Mouse (Mus musculus): Measurements from ENCODE around the gene Fbxw8. TPM values are rescaled to one million over a fixed set of nuclear protein-coding genes. Genes with fewer than 3 reads are reported as not detected.

Fbxw8 gene
- polyA plus RNA-seq, 1 experiment = 19.6 TPM

- no peak overlapping the region for H3K27ac ChIP-seq (ENCODE audit: control insufficient read depth, insufficient read depth, low read depth, low read length)
- TF ChIP-seq POLR2A (IDR thresholded peaks at IDR 0.05; ENCODE audit: control insufficient read depth, low read depth, low read length) (no peak), CTCF (IDR thresholded peaks at IDR 0.05; ENCODE audit: control insufficient read depth, insufficient read depth, insufficient replicate concordance, low read depth, low read length) (no peak)
- H3K36me3 ChIP-seq (ENCODE audit: control insufficient read depth, insufficient read depth, low read length) = no peaks in the 10 kb centered on the region
- peaks cover 24% of the 10 kb centered on the region for H3K4me1 ChIP-seq (ENCODE audit: control insufficient read depth, insufficient read depth, low read length)
- peaks cover 2% of the 10 kb centered on the region; the same call in 1 of the 2 replicates for H3K27me3 ChIP-seq (ENCODE audit: control insufficient read depth, insufficient read depth, low read length)
- H3K4me3 ChIP-seq (ENCODE audit: control insufficient read depth, low read depth, low read length) = no peak overlapping the region
Measured at GRCm38 (mm10) chr5:118029420-118029819, 125.8 kb downstream of the Fbxw8 start.

GRCm38 (mm10) chr5:118029035-118029408, 126.2 kb downstream of the Fbxw8 start:
- peaks cover 24% of the 10 kb centered on the region for H3K4me1 ChIP-seq (ENCODE audit: control insufficient read depth, insufficient read depth, low read length)
- H3K27me3 ChIP-seq (ENCODE audit: control insufficient read depth, insufficient read depth, low read length) = peaks cover 2% of the 10 kb centered on the region; the same call in 1 of the 2 replicates
- no peaks in the 10 kb centered on the region for H3K36me3 ChIP-seq (ENCODE audit: control insufficient read depth, insufficient read depth, low read length)
- H3K4me3 ChIP-seq (ENCODE audit: control insufficient read depth, low read depth, low read length) = no peak overlapping the region
- no peak overlapping the region for H3K27ac ChIP-seq (ENCODE audit: control insufficient read depth, insufficient read depth, low read depth, low read length)
- no peak for TF ChIP-seq POLR2A (IDR thresholded peaks at IDR 0.05; ENCODE audit: control insufficient read depth, low read depth, low read length)
- no peak for TF ChIP-seq CTCF (IDR thresholded peaks at IDR 0.05; ENCODE audit: control insufficient read depth, insufficient read depth, insufficient replicate concordance, low read depth, low read length)

GRCm38 (mm10) chr5:118028191-118029034, 126.9 kb downstream of the Fbxw8 start:
- Histone ChIP-seq H3K27ac (ENCODE audit: control insufficient read depth, insufficient read depth, low read depth, low read length) (no peak overlapping the region), H3K27me3 (ENCODE audit: control insufficient read depth, insufficient read depth, low read length) (peaks cover 2% of the 10 kb centered on the region; the same call in 1 of the 2 replicates), H3K4me1 (ENCODE audit: control insufficient read depth, insufficient read depth, low read length) (peaks cover 24% of the 10 kb centered on the region), H3K4me3 (ENCODE audit: control insufficient read depth, low read depth, low read length) (peak overlapping the region; percentile 70), H3K36me3 (ENCODE audit: control insufficient read depth, insufficient read depth, low read length) (no peaks in the 10 kb centered on the region)
- TF ChIP-seq POLR2A (IDR thresholded peaks at IDR 0.05; ENCODE audit: control insufficient read depth, low read depth, low read length) (no peak), CTCF (IDR thresholded peaks at IDR 0.05; ENCODE audit: control insufficient read depth, insufficient read depth, insufficient replicate concordance, low read depth, low read length) (no peak)

- peak within 1 kb of the TSS; percentile 70 for H3K4me3 ChIP-seq (ENCODE audit: control insufficient read depth, low read depth, low read length)
- H3K27ac ChIP-seq (ENCODE audit: control insufficient read depth, insufficient read depth, low read depth, low read length) = no peak within 1 kb of the TSS
- peaks cover 2% of the 10 kb centered on the region; the same call in 1 of the 2 replicates for H3K27me3 ChIP-seq (ENCODE audit: control insufficient read depth, insufficient read depth, low read length)
- TF ChIP-seq POLR2A (IDR thresholded peaks at IDR 0.05; ENCODE audit: control insufficient read depth, low read depth, low read length) = no peak
- peaks cover 24% of the 10 kb centered on the region for H3K4me1 ChIP-seq (ENCODE audit: control insufficient read depth, insufficient read depth, low read length)
- H3K36me3 ChIP-seq (ENCODE audit: control insufficient read depth, insufficient read depth, low read length) = no peaks in the 10 kb centered on the region
Measured at GRCm38 (mm10) chr5:118027698-118028190, 127.5 kb downstream of the Fbxw8 start, which contains the start of gene Tesc. TSS of gene Tesc (plus strand) at chr5:118027743.

GRCm38 (mm10) chr5:118027101-118027697, 128.1 kb downstream of the Fbxw8 start:
- no peak for TF ChIP-seq POLR2A (IDR thresholded peaks at IDR 0.05; ENCODE audit: control insufficient read depth, low read depth, low read length)
- TF ChIP-seq CTCF (IDR thresholded peaks at IDR 0.05; ENCODE audit: control insufficient read depth, insufficient read depth, insufficient replicate concordance, low read depth, low read length) = no peak
- H3K36me3 ChIP-seq (ENCODE audit: control insufficient read depth, insufficient read depth, low read length) = no peaks in the 10 kb centered on the region
- H3K27me3 ChIP-seq (ENCODE audit: control insufficient read depth, insufficient read depth, low read length) = peaks cover 2% of the 10 kb centered on the region; the same call in 1 of the 2 replicates
- H3K27ac ChIP-seq (ENCODE audit: control insufficient read depth, insufficient read depth, low read depth, low read length) = no peak overlapping the region
- peaks cover 24% of the 10 kb centered on the region for H3K4me1 ChIP-seq (ENCODE audit: control insufficient read depth, insufficient read depth, low read length)
- no peak overlapping the region for H3K4me3 ChIP-seq (ENCODE audit: control insufficient read depth, low read depth, low read length)

- Histone ChIP-seq H3K27ac (ENCODE audit: control insufficient read depth, insufficient read depth, low read depth, low read length) (no peak overlapping the region), H3K4me1 (ENCODE audit: control insufficient read depth, insufficient read depth, low read length) (peaks cover 24% of the 10 kb centered on the region), H3K27me3 (ENCODE audit: control insufficient read depth, insufficient read depth, low read length) (peaks cover 2% of the 10 kb centered on the region; the same call in 1 of the 2 replicates), H3K4me3 (ENCODE audit: control insufficient read depth, low read depth, low read length) (no peak overlapping the region), H3K36me3 (ENCODE audit: control insufficient read depth, insufficient read depth, low read length) (no peaks in the 10 kb centered on the region)
- no peak for TF ChIP-seq POLR2A (IDR thresholded peaks at IDR 0.05; ENCODE audit: control insufficient read depth, low read depth, low read length)
- no peak for TF ChIP-seq CTCF (IDR thresholded peaks at IDR 0.05; ENCODE audit: control insufficient read depth, insufficient read depth, insufficient replicate concordance, low read depth, low read length)
Measured at GRCm38 (mm10) chr5:118026343-118026742, 128.9 kb downstream of the Fbxw8 start.

DNA sequence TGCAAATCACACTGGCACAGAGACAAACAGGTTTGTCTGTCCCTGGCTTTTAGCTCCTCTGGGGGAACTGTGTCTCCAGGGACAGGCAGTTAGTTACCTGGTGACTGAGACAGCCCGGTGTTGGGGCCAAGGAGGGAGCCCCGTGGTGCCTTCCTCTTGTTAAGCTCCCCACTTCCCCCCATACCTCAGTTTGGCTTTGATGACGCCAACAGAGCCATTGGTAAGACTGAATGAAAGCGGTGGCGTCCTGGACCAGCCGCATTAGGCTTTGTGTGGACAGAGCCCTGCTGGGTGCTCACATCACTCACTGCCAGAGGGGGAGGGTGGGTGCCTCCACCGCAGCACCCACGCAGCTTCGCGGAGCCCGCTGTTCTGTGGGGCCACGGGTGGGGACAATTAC, 129.4 kb downstream of the Fbxw8 start:
- H3K36me3 ChIP-seq (ENCODE audit: control insufficient read depth, insufficient read depth, low read length) = no peaks in the 10 kb centered on the region
- H3K27ac ChIP-seq (ENCODE audit: control insufficient read depth, insufficient read depth, low read depth, low read length) = no peak overlapping the region
- peaks cover 24% of the 10 kb centered on the region for H3K4me1 ChIP-seq (ENCODE audit: control insufficient read depth, insufficient read depth, low read length)
- H3K27me3 ChIP-seq (ENCODE audit: control insufficient read depth, insufficient read depth, low read length) = peaks cover 2% of the 10 kb centered on the region; the same call in 1 of the 2 replicates
- TF ChIP-seq POLR2A (IDR thresholded peaks at IDR 0.05; ENCODE audit: control insufficient read depth, low read depth, low read length) (no peak), CTCF (IDR thresholded peaks at IDR 0.05; ENCODE audit: control insufficient read depth, insufficient read depth, insufficient replicate concordance, low read depth, low read length) (no peak)
- no peak overlapping the region for H3K4me3 ChIP-seq (ENCODE audit: control insufficient read depth, low read depth, low read length)
